Mouse (Mus musculus) testis, adult 2 months (tissue): ENCODE measurements around the gene Fam71f2. TPM values are rescaled to one million over a fixed set of nuclear protein-coding genes. Genes with fewer than 3 reads are reported as not detected.

Experiments used
- H3K27ac ChIP-seq: fragments of 200-500 bp; 2 replicates; pipeline ENCODE4 v1.5.1; 2012; ENCODE audit warnings: low read depth, low read length; ENCODE audit not compliant: control insufficient read depth, insufficient read depth
- H3K27me3 ChIP-seq: fragments of 200-500 bp; 2 replicates; pipeline ENCODE4 v1.6.1; 2012; ENCODE audit warnings: mild to moderate bottlenecking, low read length, moderate library complexity; ENCODE audit not compliant: control insufficient read depth, insufficient read depth
- H3K36me3 ChIP-seq: fragments of 200-500 bp; 2 replicates; pipeline ENCODE4 v1.6.1; 2012; ENCODE audit warnings: mild to moderate bottlenecking, low read length; ENCODE audit not compliant: control insufficient read depth, insufficient read depth
- H3K4me1 ChIP-seq: fragments of 200-500 bp; 2 replicates; pipeline ENCODE4 v1.6.1; 2012; ENCODE audit warnings: low read length; ENCODE audit not compliant: control insufficient read depth, insufficient read depth
- H3K4me3 ChIP-seq: fragments of 200-500 bp; 2 replicates; pipeline ENCODE4 v1.5.1; 2012; ENCODE audit warnings: low read depth, mild to moderate bottlenecking, low read length, moderate library complexity, mixed read lengths; ENCODE audit not compliant: control insufficient read depth
- CTCF ChIP-seq: fragments of 200-500 bp; IDR thresholded peaks from 2 replicates; pipeline ENCODE4 v1.5.1; 2012; ENCODE audit warnings: low read depth, mild to moderate bottlenecking, inconsistent platforms, low read length, moderate library complexity; ENCODE audit not compliant: control insufficient read depth, insufficient read depth, insufficient replicate concordance
- POLR2A ChIP-seq: fragments of 200-500 bp; IDR thresholded peaks from 2 replicates; pipeline ENCODE4 v1.6.1; 2012; ENCODE audit warnings: low read depth, mild to moderate bottlenecking, inconsistent platforms, low read length, moderate library complexity; ENCODE audit not compliant: control insufficient read depth
- polyA plus RNA-seq: library from polyadenylated mRNA; depleted of rRNA; stranded (reverse); fragments of >200 nt; gene quantifications from 2 replicates; pipeline ENCODE4 v1.2.3, GENCODE M21; 2012

Gene Fam71f2
- polyA plus RNA-seq, 1 experiment, result 1,390 TPM

DNA sequence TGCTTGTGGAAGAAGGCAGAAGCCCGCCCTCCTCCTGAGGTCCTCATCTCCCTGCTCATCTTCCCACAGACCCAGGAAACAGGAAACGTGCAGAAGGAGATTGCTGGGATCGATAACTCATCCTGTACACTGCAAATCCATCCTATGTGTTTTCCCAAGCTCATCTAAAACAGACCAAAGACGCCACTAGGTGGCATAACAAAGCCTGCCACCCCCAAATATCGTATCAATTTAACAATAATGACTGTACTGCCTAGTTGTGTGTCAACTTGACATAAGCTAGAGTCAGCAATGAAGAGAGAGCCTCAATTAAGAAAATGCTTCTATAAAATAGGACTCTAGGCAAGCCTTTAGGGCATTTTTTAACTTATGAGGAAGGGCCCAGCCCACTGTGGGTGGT, 24.3 kb downstream of the Fam71f2 start:
- Histone ChIP-seq H3K27me3 (no peaks in the 10 kb centered on the region), H3K4me1 (no peaks in the 10 kb centered on the region), H3K27ac (no peak overlapping the region), H3K4me3 (no peak overlapping the region), H3K36me3 (no peaks in the 10 kb centered on the region)
- TF ChIP-seq CTCF, result no peak
- no peak for TF ChIP-seq POLR2A

DNA sequence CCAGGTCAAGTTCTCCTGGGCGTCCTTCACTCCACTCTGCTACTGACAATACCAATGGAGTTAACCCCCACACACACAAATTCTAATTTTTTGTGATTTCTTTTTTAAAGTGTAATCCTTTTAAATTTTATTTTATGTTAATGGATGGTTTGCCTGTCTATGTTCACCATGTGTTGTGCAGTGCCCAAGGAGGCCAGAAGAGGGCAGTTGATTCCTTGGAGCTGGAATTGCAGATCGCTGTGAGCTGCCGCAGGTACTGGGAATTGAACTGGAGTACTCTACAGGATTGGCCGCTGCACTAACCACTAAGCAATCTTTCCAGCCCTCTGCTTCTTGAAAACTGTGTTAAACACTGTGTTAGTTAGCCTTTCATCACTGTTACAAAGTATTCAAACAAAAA, 26.1 kb downstream of the Fam71f2 start:
- TF ChIP-seq POLR2A (no peak), CTCF (no peak)
- Histone ChIP-seq H3K27ac (no peak overlapping the region), H3K4me3 (no peak overlapping the region), H3K27me3 (no peaks in the 10 kb centered on the region), H3K36me3 (no peaks in the 10 kb centered on the region), H3K4me1 (no peaks in the 10 kb centered on the region)

DNA sequence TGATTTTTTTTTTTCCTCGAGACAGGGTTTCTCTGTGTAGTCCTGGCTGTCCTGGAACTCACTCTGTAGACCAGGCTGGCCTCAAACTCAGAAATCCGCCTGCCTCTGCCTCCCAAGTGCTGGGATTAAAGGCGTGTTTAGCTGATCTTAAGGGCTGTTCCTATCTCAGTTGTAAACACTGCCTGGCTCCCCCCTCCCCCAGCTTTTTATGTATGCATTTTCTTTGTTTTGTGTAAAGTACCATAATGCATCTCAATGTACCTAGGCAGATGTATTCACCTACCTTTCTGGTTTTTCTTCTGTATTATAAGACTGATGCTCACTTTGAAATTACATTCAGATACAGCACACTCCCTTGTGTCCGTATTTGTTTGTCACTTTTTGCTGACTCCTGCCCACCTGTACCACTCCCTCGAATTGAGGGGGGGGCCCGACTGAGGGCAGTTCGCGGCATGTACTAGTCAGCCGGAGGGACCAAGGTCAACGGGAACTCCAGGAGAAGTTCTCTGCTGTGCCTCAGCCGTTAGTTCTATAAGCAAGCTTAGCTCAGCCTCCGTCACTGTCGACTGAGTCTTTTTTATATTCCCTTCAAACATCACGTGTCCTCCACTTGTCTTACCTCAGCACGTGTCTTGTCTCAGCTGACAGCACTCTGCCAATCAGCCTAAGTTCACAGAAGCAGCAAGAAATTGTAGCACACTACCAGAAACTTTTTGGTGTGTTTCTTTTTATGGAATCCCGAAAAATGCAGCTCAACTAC, 29.6 kb downstream of the Fam71f2 start:
- no peaks in the 10 kb centered on the region for H3K36me3 ChIP-seq
- TF ChIP-seq CTCF, result no peak
- TF ChIP-seq POLR2A, result no peak
- no peaks in the 10 kb centered on the region for H3K4me1 ChIP-seq
- H3K27ac ChIP-seq, result no peak overlapping the region
- no peak overlapping the region for H3K4me3 ChIP-seq
- H3K27me3 ChIP-seq, result no peaks in the 10 kb centered on the region

DNA sequence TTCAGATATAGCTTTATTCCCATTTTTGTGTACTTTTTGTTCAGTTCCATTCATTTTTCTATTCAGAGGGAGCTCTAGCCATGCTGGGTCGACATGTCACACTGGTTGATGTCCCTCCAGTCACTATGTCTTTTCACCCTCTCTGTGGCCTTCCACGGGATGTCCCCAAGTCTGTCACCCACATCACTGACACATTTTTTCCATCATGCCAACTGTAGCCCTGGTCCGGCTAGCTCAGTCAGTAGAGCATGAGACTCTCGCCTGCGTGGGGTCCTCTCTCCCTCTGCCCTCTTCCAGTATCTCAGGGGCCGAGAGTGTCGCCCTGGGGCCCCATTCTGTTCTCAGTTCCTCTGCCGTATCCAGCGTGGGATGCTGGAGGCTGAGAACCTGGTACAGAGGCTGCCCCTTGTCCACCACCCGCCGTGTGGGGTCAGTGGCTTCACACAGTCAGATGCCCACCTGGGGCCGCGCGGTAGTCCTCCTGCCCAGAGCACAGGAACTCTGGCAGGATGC, 34.4 kb downstream of the Fam71f2 start:
- Histone ChIP-seq H3K36me3 (no peaks in the 10 kb centered on the region), H3K4me1 (no peaks in the 10 kb centered on the region), H3K27me3 (no peaks in the 10 kb centered on the region), H3K27ac (no peak overlapping the region), H3K4me3 (peak overlapping the region; percentile 84)
- TF ChIP-seq CTCF (no peak), POLR2A (no peak)

DNA sequence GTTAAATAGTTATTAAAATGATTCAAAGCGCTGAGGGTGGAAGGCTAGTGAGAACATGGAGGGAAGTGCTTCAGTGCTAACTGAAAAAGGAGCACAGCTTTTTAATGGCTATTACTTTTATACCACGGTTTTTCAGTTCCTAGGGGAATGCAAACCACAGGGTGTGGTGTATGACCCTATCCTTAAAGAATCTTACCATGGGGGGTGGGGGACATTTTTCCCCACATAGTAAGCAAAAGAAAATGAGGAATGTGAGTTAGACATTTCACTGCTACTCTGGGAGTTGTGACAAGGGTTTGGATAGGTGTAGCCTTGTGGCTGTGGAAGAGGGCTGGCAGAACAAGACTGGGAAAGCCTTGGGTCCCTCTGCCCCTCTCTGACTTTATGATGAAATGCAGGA, 37.9 kb downstream of the Fam71f2 start:
- H3K4me3 ChIP-seq, result peak overlapping the region; percentile 81
- no peak overlapping the region for H3K27ac ChIP-seq
- no peaks in the 10 kb centered on the region for H3K27me3 ChIP-seq
- no peaks in the 10 kb centered on the region for H3K4me1 ChIP-seq
- H3K36me3 ChIP-seq, result no peaks in the 10 kb centered on the region
- TF ChIP-seq CTCF (no peak), POLR2A (no peak)

DNA sequence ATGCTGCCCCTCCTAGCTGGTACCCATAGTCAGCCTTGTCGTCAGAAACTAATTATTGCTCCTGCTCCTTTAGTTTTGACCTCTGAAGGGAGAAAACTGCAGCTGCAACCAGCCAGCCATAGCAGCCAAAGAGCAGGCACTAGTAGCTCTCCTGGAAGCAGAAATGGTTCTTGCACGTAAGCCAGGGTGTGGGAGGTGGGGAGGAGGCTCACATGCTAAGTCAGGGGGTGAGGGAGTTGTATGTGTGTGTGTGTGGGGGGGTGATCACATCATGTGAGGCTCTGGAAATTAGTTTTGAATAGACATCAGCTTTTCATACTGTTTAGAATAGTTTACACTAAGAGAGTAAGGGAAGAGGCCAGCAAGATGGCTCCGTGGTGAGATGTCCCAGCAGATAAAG, 38.5 kb downstream of the Fam71f2 start:
- Histone ChIP-seq H3K36me3 (no peaks in the 10 kb centered on the region), H3K27me3 (no peaks in the 10 kb centered on the region), H3K27ac (no peak overlapping the region), H3K4me3 (peak overlapping the region; percentile 81), H3K4me1 (no peaks in the 10 kb centered on the region)
- TF ChIP-seq CTCF, result no peak
- no peak for TF ChIP-seq POLR2A

DNA sequence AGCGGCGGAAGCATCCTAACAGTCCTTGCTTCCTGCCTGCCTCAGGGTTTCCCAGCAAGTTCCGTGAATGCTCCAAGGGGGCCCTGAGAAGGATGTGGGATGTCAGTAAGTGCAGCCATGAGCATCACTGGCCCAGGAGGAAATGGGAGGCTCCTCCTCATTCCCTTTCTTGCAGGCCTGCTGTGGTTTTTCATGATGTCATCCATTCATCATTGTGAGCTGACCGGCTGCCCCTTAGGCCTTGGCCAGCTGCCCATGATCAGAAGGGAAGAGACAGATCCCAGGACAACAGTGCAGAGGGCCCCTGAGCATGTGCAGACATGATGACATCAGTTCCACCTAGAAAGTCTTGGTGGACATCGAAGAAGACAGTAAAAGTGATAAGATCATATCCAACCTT, 39.5 kb downstream of the Fam71f2 start, which contains the start of gene Fam71f1:
Gene Fam71f1 (plus strand): TSS at position 262 of the 400 bp plus-strand sequence.
- TF ChIP-seq CTCF (no peak), POLR2A (peak; percentile 75; the same call in 1 of the 2 replicates)

More for the DNA sequence above, 39.5 kb downstream of the Fam71f2 start, which contains the start of gene Fam71f1:
- Histone ChIP-seq H3K36me3 (no peaks in the 10 kb centered on the region), H3K4me1 (no peaks in the 10 kb centered on the region), H3K27ac (peak within 1 kb of the TSS; percentile 58), H3K4me3 (peak within 1 kb of the TSS; percentile 81), H3K27me3 (no peaks in the 10 kb centered on the region)
